Mouse (Mus musculus) liver, embryonic 12.5 days (tissue): Measurements from ENCODE around the gene G430095P16Rik. TPM values are rescaled to one million over a fixed set of nuclear protein-coding genes. Genes with fewer than 3 reads are reported as not detected.
A peak's percentile ranks its signal among the peaks of the same experiment; 100 is the strongest.

ENCODE experiments used
- ATAC-seq: fragments of 200-750 bp; cut with Nextera tagmentation; 2 replicates; pipeline ENCODE4 v1.8.0; 2017; ENCODE audit warnings: moderate number of reproducible peaks, mild to moderate bottlenecking, moderate library complexity
- H3K27ac ChIP-seq: fragments of 300-500 bp; sonication (generic); 2 replicates; pipeline ENCODE4 v1.5.1; 2016; ENCODE audit warnings: mild to moderate bottlenecking
- H3K27me3 ChIP-seq: fragments of 300-500 bp; sonication (generic); replicated peaks from 2 replicates; pipeline ENCODE4 v1.6.1; 2016; ENCODE audit warnings: mild to moderate bottlenecking, moderate library complexity
- H3K36me3 ChIP-seq: fragments of 300-500 bp; sonication (generic); 2 replicates; pipeline ENCODE4 v1.6.1; 2016; ENCODE audit warnings: mild to moderate bottlenecking, moderate library complexity
- H3K4me1 ChIP-seq: fragments of 300-500 bp; sonication (generic); 2 replicates; pipeline ENCODE4 v1.6.1; 2016
- H3K4me2 ChIP-seq: fragments of 300-500 bp; sonication (generic); 2 replicates; pipeline ENCODE4 v1.6.1; 2016; ENCODE audit warnings: mild to moderate bottlenecking, moderate library complexity
- H3K4me3 ChIP-seq: fragments of 300-500 bp; sonication (generic); 2 replicates; pipeline ENCODE4 v1.5.1; 2016; ENCODE audit warnings: mild to moderate bottlenecking, moderate library complexity
- H3K9ac ChIP-seq: fragments of 300-500 bp; sonication (generic); 2 replicates; pipeline ENCODE4 v1.6.1; 2016; ENCODE audit warnings: mild to moderate bottlenecking, moderate library complexity
- H3K9me3 ChIP-seq: fragments of 300-500 bp; sonication (generic); replicated peaks from 2 replicates; pipeline ENCODE4 v1.6.1; 2016; ENCODE audit warnings: mild to moderate bottlenecking, moderate library complexity
- WGBS: fragments of 180-500 bp; shearing (Covaris S2); methylation state at CpG from one replicate; pipeline ENCODE4 v1.1.7; 2016; ENCODE audit not compliant: insufficient replicate concordance; 5-methylcytosine and 5-hydroxymethylcytosine counted together
- polyA plus RNA-seq: library from polyadenylated mRNA; unstranded; fragments of >200 nt; fragmentation: Nextera tagmentation; extraction: Ambion mirVana; gene quantifications from 2 replicates; pipeline ENCODE4 v1.2.1, GENCODE M21; 2016

G430095P16Rik gene
- polyA plus RNA-seq, 1 experiment from 2014 or later: 12.0 TPM

DNA sequence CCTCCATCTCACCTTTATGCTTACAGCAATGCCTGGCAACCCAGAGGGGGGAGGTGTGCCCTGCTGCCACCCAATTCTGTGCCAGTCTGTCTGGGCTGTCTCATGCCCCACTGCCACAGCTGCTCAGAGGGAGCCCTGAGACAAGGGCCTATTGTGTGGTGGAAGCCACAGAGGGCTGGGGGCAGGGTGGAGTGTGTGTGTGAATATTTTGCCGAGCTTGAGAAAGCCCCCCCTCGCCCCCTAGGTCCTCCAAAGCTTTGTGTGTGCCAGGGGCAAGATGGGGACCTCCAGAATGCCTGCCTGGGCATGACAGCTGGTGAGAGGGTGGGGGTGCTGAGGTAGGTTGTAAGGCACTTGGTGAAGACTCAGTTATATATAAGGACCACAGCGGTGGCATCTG is 5.7 kb downstream of the G430095P16Rik start:
- H3K27ac ChIP-seq: peak overlapping the region; percentile 99
- H3K4me3 ChIP-seq: no peak overlapping the region
- no peaks in the 10 kb centered on the region; the same call in 1 of the 2 replicates for H3K27me3 ChIP-seq
- H3K9me3 ChIP-seq: no peaks in the 10 kb centered on the region
- 76% methylated on average over 3 of the region's 3 CpGs for WGBS
- H3K4me1 ChIP-seq: peaks cover 100% of the 10 kb centered on the region
- peak overlapping the region; percentile 42; the same call in 1 of the 2 replicates for H3K9ac ChIP-seq
- ATAC-seq: no peak
- H3K36me3 ChIP-seq: peaks cover 36% of the 10 kb centered on the region
- H3K4me2 ChIP-seq: peak overlapping the region; percentile 4; the same call in 1 of the 2 replicates

DNA sequence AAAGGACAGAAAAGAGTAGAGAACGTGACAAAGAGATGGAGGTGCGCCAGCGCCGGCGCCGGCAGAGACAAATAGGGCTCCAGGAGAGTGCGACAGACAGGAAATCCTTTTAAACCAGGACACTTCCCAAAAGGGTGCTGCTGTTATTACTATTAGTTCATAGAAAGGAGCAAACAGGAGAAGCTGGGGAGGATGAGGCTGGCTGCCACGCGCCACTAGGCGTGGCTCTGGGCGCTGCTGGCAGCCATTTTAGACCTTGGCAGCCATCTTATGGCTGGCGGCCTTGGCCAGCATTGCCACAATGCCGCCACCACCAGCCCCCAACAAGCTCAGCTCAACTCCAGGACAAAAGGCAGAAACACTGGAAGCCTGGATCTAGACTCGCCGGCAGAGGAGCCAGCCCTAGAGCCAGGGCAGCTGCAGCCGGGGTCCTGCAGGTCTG is 7.1 kb downstream of the G430095P16Rik start:
- H3K36me3 ChIP-seq: peaks cover 33% of the 10 kb centered on the region
- peak overlapping the region; percentile 39; the same call in 1 of the 2 replicates for H3K4me3 ChIP-seq
- H3K27me3 ChIP-seq: peaks cover 12% of the 10 kb centered on the region
- H3K4me2 ChIP-seq: peak overlapping the region; percentile 77
- 84% methylated on average over 16 of the region's 16 CpGs for WGBS
- H3K27ac ChIP-seq: peak overlapping the region; percentile 99
- H3K9me3 ChIP-seq: no peaks in the 10 kb centered on the region
- peak overlapping the region; percentile 78 for H3K9ac ChIP-seq
- no peak for ATAC-seq
- peaks cover 91% of the 10 kb centered on the region for H3K4me1 ChIP-seq

- Histone ChIP-seq H3K27me3 (peaks cover 20% of the 10 kb centered on the region), H3K9me3 (no peaks in the 10 kb centered on the region), H3K4me1 (peaks cover 89% of the 10 kb centered on the region), H3K27ac (peak overlapping the region; percentile 99), H3K9ac (peak overlapping the region; percentile 78), H3K4me3 (peak overlapping the region; percentile 39), H3K4me2 (peak overlapping the region; percentile 77), H3K36me3 (peaks cover 25% of the 10 kb centered on the region)
- ATAC-seq: peak; percentile 93
- WGBS: 6% methylated on average over 9 of the region's 9 CpGs
Observed at GRCm38 (mm10) chr8:84730541-84731370, 7.9 kb downstream of the G430095P16Rik start.

GRCm38 (mm10) chr8:84731371-84732177 is 8.8 kb downstream of the G430095P16Rik start:
- peak overlapping the region; percentile 77 for H3K4me2 ChIP-seq
- WGBS: 54% methylated on average over 11 of the region's 11 CpGs
- no peaks in the 10 kb centered on the region for H3K9me3 ChIP-seq
- peak overlapping the region; percentile 99 for H3K27ac ChIP-seq
- peaks cover 17% of the 10 kb centered on the region for H3K36me3 ChIP-seq
- peaks cover 88% of the 10 kb centered on the region for H3K4me1 ChIP-seq
- no peak for ATAC-seq
- H3K9ac ChIP-seq: peak overlapping the region; percentile 78
- H3K4me3 ChIP-seq: peak overlapping the region; percentile 39
- H3K27me3 ChIP-seq: peaks cover 28% of the 10 kb centered on the region

GRCm38 (mm10) chr8:84732545-84732944 is 9.7 kb downstream of the G430095P16Rik start:
- Histone ChIP-seq H3K4me1 (peaks cover 82% of the 10 kb centered on the region), H3K36me3 (peaks cover 7% of the 10 kb centered on the region), H3K4me3 (no peak overlapping the region), H3K27ac (peak overlapping the region; percentile 99), H3K9ac (peak overlapping the region; percentile 78; the same call in 1 of the 2 replicates), H3K4me2 (no peak overlapping the region), H3K9me3 (no peaks in the 10 kb centered on the region), H3K27me3 (peaks cover 32% of the 10 kb centered on the region)
- 66% methylated on average over 5 of the region's 5 CpGs for WGBS
- ATAC-seq: no peak

DNA sequence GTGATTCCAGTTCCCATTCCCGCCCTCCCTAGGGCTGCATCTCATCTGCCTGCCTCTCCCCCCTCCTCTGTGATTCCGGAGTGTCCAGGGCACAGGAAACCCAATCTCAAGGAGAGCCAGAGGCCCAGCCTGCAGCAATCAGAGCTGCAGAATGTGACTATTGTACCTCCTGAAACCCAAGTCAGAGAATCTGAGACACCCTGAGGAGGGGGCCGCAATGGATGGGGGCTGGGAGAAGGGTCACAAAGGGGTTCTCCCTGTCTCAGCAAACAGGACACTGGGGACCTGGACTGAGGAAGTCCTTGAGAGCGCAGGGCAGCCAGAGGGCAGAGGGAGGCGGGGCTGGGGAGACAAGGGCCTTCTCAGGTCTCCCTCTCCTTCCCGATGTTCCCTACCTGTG is 10.2 kb downstream of the G430095P16Rik start:
- 66% methylated on average over 6 of the region's 6 CpGs for WGBS
- ATAC-seq: no peak

GRCm38 (mm10) chr8:84733959-84734358 is 11.2 kb downstream of the G430095P16Rik start:
- 0 out of 2 replicates have a peak, but pooled peaks cover 5% of the 10 kb centered on the region for H3K36me3 ChIP-seq
- H3K9me3 ChIP-seq: no peaks in the 10 kb centered on the region
- no peak overlapping the region for H3K4me3 ChIP-seq
- no peak overlapping the region; the same call in 1 of the 2 replicates for H3K9ac ChIP-seq
- peaks cover 81% of the 10 kb centered on the region for H3K4me1 ChIP-seq
- WGBS: 84% methylated on average over 6 of the region's 6 CpGs
- no peak for ATAC-seq
- peaks cover 43% of the 10 kb centered on the region for H3K27me3 ChIP-seq
- H3K27ac ChIP-seq: peak overlapping the region; percentile 56
- no peak overlapping the region for H3K4me2 ChIP-seq

More for the DNA sequence above, 10.2 kb downstream of the G430095P16Rik start:
- peak overlapping the region; percentile 99 for H3K27ac ChIP-seq
- peaks cover 82% of the 10 kb centered on the region for H3K4me1 ChIP-seq
- H3K4me2 ChIP-seq: no peak overlapping the region
- no peaks in the 10 kb centered on the region for H3K9me3 ChIP-seq
- peaks cover 34% of the 10 kb centered on the region for H3K27me3 ChIP-seq
- 0 out of 2 replicates have a peak, but pooled peaks cover 5% of the 10 kb centered on the region for H3K36me3 ChIP-seq
- H3K4me3 ChIP-seq: no peak overlapping the region
- no peak overlapping the region for H3K9ac ChIP-seq

DNA sequence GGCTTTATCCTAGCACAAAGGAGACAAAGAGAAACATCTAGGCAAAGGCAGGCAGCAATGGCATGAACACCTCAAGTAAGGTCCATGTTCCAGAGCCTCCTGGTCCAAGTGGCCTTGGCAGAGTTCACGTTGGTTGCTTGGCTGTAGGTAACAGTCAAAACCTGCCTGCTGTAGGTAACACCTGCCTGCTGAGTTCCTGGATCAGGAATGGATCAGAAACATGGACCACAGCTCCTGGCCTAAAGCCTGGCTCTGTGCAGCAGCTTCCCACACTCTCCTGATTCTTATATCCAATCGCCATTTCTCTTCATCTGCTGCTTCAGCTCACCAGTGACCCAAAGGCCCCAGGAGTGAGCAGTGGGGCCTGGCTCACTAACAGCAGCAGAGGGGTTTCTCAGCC is 11.9 kb downstream of the G430095P16Rik start:
- 0 out of 2 replicates have a peak, but pooled peaks cover 4% of the 10 kb centered on the region for H3K36me3 ChIP-seq
- H3K4me3 ChIP-seq: no peak overlapping the region
- ATAC-seq: no peak
- H3K27me3 ChIP-seq: peaks cover 51% of the 10 kb centered on the region
- peak overlapping the region; percentile 56; the same call in 1 of the 2 replicates for H3K27ac ChIP-seq
- no peaks in the 10 kb centered on the region for H3K9me3 ChIP-seq
- no peak overlapping the region for H3K9ac ChIP-seq
- H3K4me2 ChIP-seq: no peak overlapping the region
- WGBS: 66% methylated on average over 2 of the region's 2 CpGs
- peaks cover 74% of the 10 kb centered on the region for H3K4me1 ChIP-seq

- Histone ChIP-seq H3K9me3 (no peaks in the 10 kb centered on the region), H3K27me3 (peaks cover 60% of the 10 kb centered on the region), H3K4me1 (peaks cover 72% of the 10 kb centered on the region), H3K27ac (0 out of 2 replicates have a peak overlapping the region, but pooled peaks have one; percentile 22), H3K4me3 (no peak overlapping the region), H3K4me2 (no peak overlapping the region), H3K36me3 (no peaks in the 10 kb centered on the region), H3K9ac (0 out of 2 replicates have a peak overlapping the region, but pooled peaks have one; percentile 3)
- 62% methylated on average over 2 of the region's 2 CpGs for WGBS
- ATAC-seq: no peak
Observed at GRCm38 (mm10) chr8:84735597-84735996, 12.8 kb downstream of the G430095P16Rik start.

- Histone ChIP-seq H3K36me3 (no peaks in the 10 kb centered on the region), H3K9me3 (no peaks in the 10 kb centered on the region), H3K27me3 (peaks cover 69% of the 10 kb centered on the region), H3K4me2 (no peak overlapping the region), H3K9ac (no peak overlapping the region), H3K27ac (no peak overlapping the region), H3K4me1 (peaks cover 71% of the 10 kb centered on the region), H3K4me3 (no peak overlapping the region)
- ATAC-seq: no peak
- WGBS: 93% methylated on average over 4 of the region's 4 CpGs
Observed at GRCm38 (mm10) chr8:84736521-84736920, 13.7 kb downstream of the G430095P16Rik start.

GRCm38 (mm10) chr8:84737608-84738007 is 14.8 kb downstream of the G430095P16Rik start:
- ATAC-seq: peak; percentile 76
- Histone ChIP-seq H3K4me2 (peak overlapping the region; percentile 71), H3K9me3 (no peaks in the 10 kb centered on the region), H3K36me3 (no peaks in the 10 kb centered on the region), H3K9ac (peak overlapping the region; percentile 57), H3K4me1 (peaks cover 71% of the 10 kb centered on the region), H3K27me3 (peaks cover 80% of the 10 kb centered on the region), H3K4me3 (peak overlapping the region; percentile 36), H3K27ac (no peak overlapping the region)
- WGBS: 4% methylated on average over 16 of the region's 16 CpGs
